Mouse (Mus musculus) limb, embryonic 10.5 days (tissue): ENCODE results near the gene Akap9. TPM values are rescaled to one million over a fixed set of nuclear protein-coding genes. Genes with fewer than 3 reads are reported as not detected.
"Not testable (repeated sequence)": the region's sequence is repeated elsewhere in the genome, so short reads cannot be mapped to it uniquely, and the experiment has no call there.

Experiments
- DNase-seq: peaks from one replicate; pipeline ENCODE4 v3.0.0-alpha.2; 2017; ENCODE audit warnings: low spot score
- H3K27ac ChIP-seq: fragments of 300-500 bp; sonication (generic); 2 replicates; pipeline ENCODE4 v1.5.1; 2016; ENCODE audit warnings: mild to moderate bottlenecking
- H3K27me3 ChIP-seq: fragments of 300-500 bp; sonication (generic); 2 replicates; pipeline ENCODE4 v1.6.1; 2016; ENCODE audit warnings: low read depth, mild to moderate bottlenecking; ENCODE audit not compliant: poor library complexity, severe bottlenecking
- H3K36me3 ChIP-seq: fragments of 300-500 bp; sonication (generic); 2 replicates; pipeline ENCODE4 v1.6.1; 2016; ENCODE audit warnings: mild to moderate bottlenecking, moderate library complexity
- H3K4me1 ChIP-seq: fragments of 300-500 bp; sonication (generic); 2 replicates; pipeline ENCODE4 v1.6.1; 2016
- H3K4me3 ChIP-seq: fragments of 300-500 bp; sonication (generic); 2 replicates; pipeline ENCODE4 v1.5.1; 2016; ENCODE audit warnings: mild to moderate bottlenecking, moderate library complexity
- H3K9me3 ChIP-seq: fragments of 300-500 bp; sonication (generic); replicated peaks from 2 replicates; pipeline ENCODE4 v1.6.1; 2016; ENCODE audit warnings: mild to moderate bottlenecking
- WGBS: fragments of 180-500 bp; shearing (Covaris S2); methylation state at CpG from one replicate; pipeline ENCODE4 v1.1.7; 2016; 5-methylcytosine and 5-hydroxymethylcytosine counted together
- polyA plus RNA-seq: library from polyadenylated mRNA; unstranded; fragments of >200 nt; fragmentation: Nextera tagmentation; extraction: Ambion mirVana; gene quantifications from 2 replicates; pipeline ENCODE4 v1.2.1, GENCODE M21; 2016

Akap9 gene
- 89.1 and 130 TPM in 2 replicates for polyA plus RNA-seq

DNA sequence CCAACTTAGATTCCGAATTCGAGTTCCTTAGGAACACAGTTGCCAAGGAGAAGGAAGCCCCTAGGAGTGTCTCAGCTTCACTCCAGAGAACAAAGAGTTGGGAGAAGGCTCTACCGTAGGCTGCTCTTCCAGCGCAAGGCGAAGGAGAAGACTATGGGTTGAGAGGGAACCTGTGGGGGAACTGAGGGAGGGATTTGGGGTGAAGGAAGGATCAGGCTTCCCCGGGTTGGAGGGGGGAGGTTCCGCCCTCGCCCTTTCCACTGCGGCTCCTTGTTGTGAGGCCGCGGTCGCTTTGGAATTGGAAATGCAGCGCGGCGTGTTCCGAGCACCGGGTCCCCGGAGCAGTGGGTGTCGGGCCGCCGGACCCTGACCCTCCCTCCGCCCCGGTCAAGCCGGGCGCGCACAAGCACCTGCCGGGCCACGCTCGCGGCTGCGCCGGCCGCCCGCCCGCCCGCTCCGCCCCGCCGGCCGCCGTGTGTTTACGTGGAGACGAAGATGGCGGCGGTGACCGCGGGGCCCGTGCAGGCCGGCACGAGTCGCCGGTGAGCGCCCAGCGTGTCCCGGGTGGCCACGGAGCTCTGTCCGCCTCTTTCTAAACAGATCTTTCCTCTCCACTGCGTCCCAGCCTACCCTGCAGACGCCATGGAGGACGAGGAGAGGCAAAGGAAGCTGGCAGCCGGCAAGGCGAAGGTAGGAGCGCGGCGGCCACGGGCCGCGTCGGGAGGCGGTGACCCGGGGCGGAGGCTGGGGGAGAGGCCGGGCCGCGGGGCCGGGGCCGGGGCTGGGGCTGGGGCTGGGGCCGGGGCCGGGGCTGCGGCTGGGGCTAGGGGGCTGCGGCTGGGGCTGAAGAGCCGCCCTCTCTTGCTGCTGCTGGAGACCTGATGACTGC, at the start of gene Akap9:
TSS of gene Akap9 (plus strand) at position 254 of the 889 bp plus-strand sequence.
- Histone ChIP-seq H3K9me3 (no peaks in the 10 kb centered on the region), H3K27me3 (no peaks in the 10 kb centered on the region), H3K4me1 (peaks cover 33% of the 10 kb centered on the region), H3K36me3 (no peaks in the 10 kb centered on the region), H3K4me3 (peak within 1 kb of the TSS; percentile 83), H3K27ac (peak within 1 kb of the TSS; percentile 98)
- DNase-seq: peak; percentile 85
- WGBS: 1% methylated on average over 66 of the region's 82 CpGs

DNA sequence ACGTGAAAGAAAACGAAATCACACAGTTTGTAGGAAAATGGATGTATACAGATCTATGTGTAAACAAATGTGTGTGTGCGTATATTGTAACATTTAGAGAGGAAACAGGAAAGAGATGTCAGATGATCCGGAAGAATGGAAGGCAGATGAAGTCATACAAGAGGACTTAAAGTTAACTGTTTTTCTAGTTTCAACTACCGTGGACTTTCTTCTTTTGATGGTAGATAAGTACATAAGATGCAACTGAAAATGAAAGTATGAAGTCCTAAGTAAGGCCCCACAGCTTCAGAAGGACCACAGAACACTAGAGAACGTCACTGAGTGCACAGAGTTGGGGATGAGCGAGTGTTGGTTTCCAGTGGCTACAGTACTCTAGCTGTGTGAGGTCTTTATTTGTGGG, 41.0 kb upstream of the Akap9 start:
- DNase-seq, H3K27me3 ChIP-seq, H3K4me1 ChIP-seq, H3K27ac ChIP-seq, H3K4me3 ChIP-seq, H3K36me3 ChIP-seq, H3K9me3 ChIP-seq: not testable (repeated sequence)
- 83% methylated on average over 7 of the region's 7 CpGs for WGBS

DNA sequence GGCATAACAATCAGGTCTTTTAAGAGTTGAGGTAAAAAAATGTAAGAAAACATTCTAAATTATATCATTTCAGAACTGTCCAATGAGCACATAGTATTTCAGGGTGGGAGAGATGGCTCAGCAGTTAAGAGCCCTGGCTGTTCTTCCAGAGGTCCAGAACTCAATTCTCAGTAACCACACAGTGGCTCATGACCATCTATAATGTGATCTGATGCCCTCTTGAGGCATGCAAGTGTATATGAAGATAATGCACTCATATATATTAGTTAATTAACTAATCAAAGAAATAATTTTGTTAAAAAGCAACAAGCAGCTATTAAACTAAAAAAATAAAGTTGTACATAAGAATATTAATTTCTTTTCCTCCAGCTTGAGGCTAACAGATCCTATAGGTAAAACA, 38.7 kb upstream of the Akap9 start:
- no peak for DNase-seq
- Histone ChIP-seq H3K4me1 (peaks cover 6% of the 10 kb centered on the region; the same call in 1 of the 2 replicates), H3K4me3 (no peak overlapping the region), H3K9me3 (no peaks in the 10 kb centered on the region), H3K27me3 (no peaks in the 10 kb centered on the region), H3K36me3 (no peaks in the 10 kb centered on the region), H3K27ac (no peak overlapping the region)

DNA sequence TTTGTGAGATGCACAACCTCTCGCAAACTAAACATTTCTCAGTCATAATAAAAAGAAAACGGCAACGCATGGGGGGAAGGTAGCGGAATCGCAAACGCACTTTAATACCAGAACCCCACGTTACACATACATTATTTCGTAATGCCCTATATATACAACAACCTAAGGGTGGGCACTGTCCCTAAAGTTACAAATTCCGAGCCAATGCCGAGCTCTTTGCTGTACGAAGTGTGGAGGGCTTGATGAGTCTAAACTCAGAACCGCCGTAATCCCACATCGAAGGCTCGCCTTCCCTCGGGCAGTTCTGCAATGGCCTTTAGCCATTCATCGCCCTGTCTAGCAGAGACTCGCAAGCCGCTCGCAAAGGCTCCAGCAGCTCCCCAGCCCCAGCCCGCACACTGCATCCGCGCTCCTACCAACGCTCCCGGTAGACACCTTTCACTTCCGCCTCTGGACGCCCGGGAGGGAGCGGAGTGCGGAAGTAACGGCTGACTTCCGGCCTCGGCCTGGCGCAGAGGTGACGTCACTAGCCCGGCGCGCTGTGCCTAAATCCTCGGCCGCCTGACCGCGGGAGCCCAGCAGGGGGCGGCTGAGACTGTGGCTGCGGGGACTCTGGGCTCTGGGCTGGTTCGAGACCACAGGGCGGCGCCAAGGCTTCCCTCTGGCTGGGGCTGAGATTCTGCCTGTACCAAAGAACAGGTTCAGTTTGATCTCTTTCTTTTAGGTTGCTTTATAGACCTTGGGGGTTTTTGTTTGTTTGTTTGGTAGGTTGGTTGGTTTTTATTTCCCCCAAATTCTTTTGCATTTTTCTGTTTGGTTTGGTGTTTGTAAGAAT, 34.2 kb upstream of the Akap9 start, which contains the start of gene Mterf1a:
TSS of gene Mterf1a (minus strand) at position 475 of the 835 bp plus-strand sequence.
- not testable (repeated sequence) for H3K9me3 ChIP-seq, H3K27ac ChIP-seq, H3K4me1 ChIP-seq, H3K36me3 ChIP-seq, DNase-seq, H3K27me3 ChIP-seq
- peak within 1 kb of the TSS; percentile 53 for H3K4me3 ChIP-seq
- WGBS: 2% methylated on average over 10 of the region's 47 CpGs

DNA sequence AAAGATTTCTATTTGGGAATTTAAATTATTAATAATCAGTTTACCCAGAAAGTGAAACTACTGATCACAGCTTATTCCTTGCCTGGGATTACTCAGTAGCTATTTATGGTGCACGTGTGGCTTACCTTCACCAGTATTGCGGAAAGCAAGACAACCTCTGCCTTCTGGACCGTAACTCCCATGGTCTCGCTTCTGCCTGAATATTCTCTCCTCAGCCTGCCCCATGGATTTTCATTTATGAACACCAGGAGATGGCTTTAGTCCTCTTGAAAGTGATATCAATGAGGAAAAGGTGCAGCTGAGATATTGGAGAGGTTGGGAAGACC, 33.6 kb upstream of the Akap9 start:
- not testable (repeated sequence) for H3K36me3 ChIP-seq, H3K27me3 ChIP-seq, H3K4me1 ChIP-seq, DNase-seq, H3K9me3 ChIP-seq, H3K4me3 ChIP-seq, H3K27ac ChIP-seq
- WGBS: 91% methylated on average over 4 of the region's 4 CpGs

DNA sequence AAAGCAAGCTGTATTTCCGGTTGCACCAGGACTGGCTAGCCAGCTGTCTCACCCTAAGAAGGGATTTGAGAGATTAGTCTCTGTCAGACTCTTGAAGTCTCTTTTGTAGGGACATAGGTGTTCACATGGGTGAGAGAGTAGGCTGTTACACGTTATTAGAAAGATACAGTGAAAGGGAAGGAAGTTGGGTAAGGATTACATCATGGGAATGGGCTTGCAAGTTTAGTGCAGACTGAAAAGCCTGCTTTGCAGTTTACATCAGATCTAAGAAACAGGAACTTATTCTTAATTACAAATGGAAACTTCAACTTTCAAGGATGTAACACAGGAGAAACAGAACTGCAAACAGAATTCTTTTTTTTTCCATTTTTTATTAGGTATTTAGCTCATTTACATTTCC, 22.4 kb upstream of the Akap9 start:
- DNase-seq: no peak
- H3K4me1 ChIP-seq: no peaks in the 10 kb centered on the region
- WGBS: 70% methylated on average over 2 of the region's 2 CpGs
- H3K36me3 ChIP-seq: no peaks in the 10 kb centered on the region
- no peaks in the 10 kb centered on the region for H3K27me3 ChIP-seq
- no peaks in the 10 kb centered on the region for H3K9me3 ChIP-seq
- no peak overlapping the region for H3K27ac ChIP-seq
- no peak overlapping the region for H3K4me3 ChIP-seq

DNA sequence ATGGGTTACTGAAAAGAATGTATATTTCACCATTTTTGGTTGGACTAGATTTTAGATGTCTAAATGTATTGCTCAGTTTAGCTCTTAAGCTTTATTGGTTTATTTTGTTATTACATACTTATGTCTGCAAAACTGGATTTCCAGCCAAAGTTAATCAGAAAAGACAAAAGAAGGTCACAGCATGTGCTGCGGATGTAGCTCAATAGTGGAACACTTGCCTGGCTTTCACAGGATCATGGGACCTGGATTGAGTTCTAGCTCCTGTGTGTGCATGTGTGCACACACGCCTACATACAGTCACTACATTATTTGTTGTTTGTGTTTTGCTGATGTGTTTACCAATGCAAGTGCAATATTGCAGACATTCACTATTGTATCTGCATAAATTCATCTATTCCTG, 5.5 kb upstream of the Akap9 start:
- 91% methylated on average over 2 of the region's 2 CpGs for WGBS
- Histone ChIP-seq H3K9me3 (no peaks in the 10 kb centered on the region), H3K4me1 (peaks cover 4% of the 10 kb centered on the region; the same call in 1 of the 2 replicates), H3K27me3 (no peaks in the 10 kb centered on the region), H3K36me3 (no peaks in the 10 kb centered on the region), H3K4me3 (no peak overlapping the region), H3K27ac (no peak overlapping the region)
- no peak for DNase-seq

DNA sequence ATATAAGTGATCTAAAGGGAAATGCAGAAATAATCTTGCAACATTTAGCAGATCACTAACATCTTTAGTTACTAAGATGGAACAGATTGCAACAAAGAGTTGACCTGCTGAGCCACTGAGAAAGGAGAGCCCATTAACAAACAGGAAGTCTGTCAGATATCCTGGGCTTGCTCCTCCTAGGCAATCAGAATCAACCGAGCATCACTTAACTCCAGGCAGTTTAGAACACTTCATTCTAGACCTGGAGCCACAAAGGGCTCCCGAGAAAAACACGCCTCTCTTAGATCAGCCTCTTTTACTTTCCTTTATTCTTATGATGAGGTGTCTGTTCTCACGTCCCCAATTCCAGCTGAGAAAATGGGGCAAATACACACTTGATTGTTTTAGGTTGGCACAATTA, 1.2 kb upstream of the Akap9 start:
- Histone ChIP-seq H3K4me1 (peaks cover 33% of the 10 kb centered on the region), H3K27ac (no peak overlapping the region), H3K4me3 (no peak overlapping the region), H3K27me3 (no peaks in the 10 kb centered on the region), H3K9me3 (no peaks in the 10 kb centered on the region), H3K36me3 (no peaks in the 10 kb centered on the region)
- no peak for DNase-seq
- WGBS: 45% methylated on average over 4 of the region's 4 CpGs

DNA sequence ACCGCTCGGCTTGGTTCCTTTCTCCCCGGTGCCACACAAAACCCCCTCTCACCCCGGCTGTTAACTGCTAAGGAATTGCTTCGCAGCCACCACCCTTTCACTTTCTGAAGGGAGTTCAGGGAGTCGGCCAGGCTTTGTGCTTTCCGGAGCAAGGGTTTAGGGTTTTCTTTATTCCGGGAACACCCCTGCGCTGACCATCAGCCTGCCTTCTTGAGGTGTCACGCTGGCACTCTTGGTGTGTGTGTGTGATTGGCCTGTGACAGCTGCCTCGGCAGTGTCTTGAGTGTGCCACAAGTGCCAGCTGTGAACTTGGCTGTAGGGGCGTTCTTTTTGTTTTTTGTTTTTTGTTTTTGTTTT, 814 bp downstream of the Akap9 start:
- peak overlapping the region; percentile 83 for H3K4me3 ChIP-seq
- H3K27me3 ChIP-seq: no peaks in the 10 kb centered on the region
- peak overlapping the region; percentile 98 for H3K27ac ChIP-seq
- no peaks in the 10 kb centered on the region for H3K9me3 ChIP-seq
- WGBS: 1% methylated on average over 12 of the region's 12 CpGs
- peaks cover 33% of the 10 kb centered on the region for H3K4me1 ChIP-seq
- H3K36me3 ChIP-seq: peaks cover 4% of the 10 kb centered on the region; the same call in 1 of the 2 replicates
- DNase-seq: no peak

DNA sequence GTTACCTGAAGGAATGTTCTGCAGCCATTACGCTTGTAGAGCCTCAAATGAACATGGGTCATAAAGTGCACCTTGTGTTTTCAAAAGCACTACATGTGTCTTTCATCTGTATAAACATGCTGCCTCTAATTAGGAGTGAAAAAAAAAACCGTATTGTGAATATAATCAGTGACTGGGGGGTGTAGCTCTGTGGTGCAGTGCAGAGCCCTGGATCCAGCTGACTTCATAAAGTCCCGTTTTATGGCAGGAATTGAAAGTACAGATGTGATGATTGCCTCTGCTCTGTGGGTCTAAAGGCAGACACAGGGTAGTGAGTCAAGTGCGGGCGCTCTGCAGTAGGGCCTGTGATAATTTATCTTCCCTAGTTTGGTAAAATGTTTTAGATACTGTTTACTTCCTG, 2.9 kb downstream of the Akap9 start:
- H3K36me3 ChIP-seq: peaks cover 8% of the 10 kb centered on the region; the same call in 1 of the 2 replicates
- DNase-seq: no peak
- no peaks in the 10 kb centered on the region for H3K9me3 ChIP-seq
- 69% methylated on average over 5 of the region's 5 CpGs for WGBS
- no peak overlapping the region for H3K27ac ChIP-seq
- H3K27me3 ChIP-seq: no peaks in the 10 kb centered on the region
- H3K4me1 ChIP-seq: peaks cover 33% of the 10 kb centered on the region
- H3K4me3 ChIP-seq: no peak overlapping the region

DNA sequence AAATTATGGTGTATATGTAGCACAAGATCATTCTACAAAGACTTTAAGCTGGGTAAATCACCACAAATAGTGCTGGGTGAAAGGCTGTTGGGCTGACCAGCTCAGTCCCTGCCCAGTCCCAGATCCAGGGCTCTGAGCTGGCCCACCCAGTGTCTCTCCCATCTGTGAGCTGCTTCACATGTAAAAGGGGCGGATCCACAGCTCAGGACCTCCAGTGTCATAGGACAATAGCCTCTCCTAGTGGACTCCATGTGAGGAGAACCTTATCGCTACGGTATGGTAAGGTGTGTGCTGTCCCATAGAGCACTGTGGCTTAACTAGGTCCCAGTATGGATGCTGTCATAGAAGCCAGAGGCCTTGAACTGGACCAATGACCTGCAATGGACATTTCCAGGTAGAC, 3.8 kb downstream of the Akap9 start:
- H3K4me3 ChIP-seq: no peak overlapping the region
- H3K4me1 ChIP-seq: peaks cover 33% of the 10 kb centered on the region
- no peaks in the 10 kb centered on the region for H3K27me3 ChIP-seq
- H3K27ac ChIP-seq: no peak overlapping the region
- 91% methylated on average over 3 of the region's 3 CpGs for WGBS
- H3K36me3 ChIP-seq: peaks cover 8% of the 10 kb centered on the region; the same call in 1 of the 2 replicates
- DNase-seq: no peak
- H3K9me3 ChIP-seq: no peaks in the 10 kb centered on the region

DNA sequence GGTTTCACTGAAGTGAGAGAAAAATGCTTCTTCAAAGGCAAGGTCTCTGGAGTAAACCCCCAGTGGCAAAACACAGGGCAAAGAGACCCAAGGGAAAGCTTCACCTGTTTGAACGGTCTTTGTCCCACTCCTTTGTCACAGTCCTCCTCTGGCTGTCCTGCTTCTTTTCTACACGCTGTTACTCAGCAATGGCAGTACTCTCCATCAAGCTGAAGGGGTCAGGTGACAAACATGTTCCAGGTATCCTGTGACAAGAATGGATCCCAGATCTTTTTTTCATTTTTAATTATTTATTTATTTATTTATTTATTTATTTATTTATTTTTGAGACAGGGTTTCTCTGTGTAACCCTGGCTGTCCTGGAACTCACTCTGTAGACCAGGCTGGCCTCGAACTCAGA, 5.7 kb downstream of the Akap9 start:
- WGBS: 89% methylated on average over 3 of the region's 3 CpGs
- no peak for DNase-seq
- no peak overlapping the region for H3K27ac ChIP-seq
- H3K36me3 ChIP-seq: peaks cover 8% of the 10 kb centered on the region; the same call in 1 of the 2 replicates
- no peak overlapping the region for H3K4me3 ChIP-seq
- H3K9me3 ChIP-seq: no peaks in the 10 kb centered on the region
- H3K27me3 ChIP-seq: no peaks in the 10 kb centered on the region
- peaks cover 25% of the 10 kb centered on the region for H3K4me1 ChIP-seq

DNA sequence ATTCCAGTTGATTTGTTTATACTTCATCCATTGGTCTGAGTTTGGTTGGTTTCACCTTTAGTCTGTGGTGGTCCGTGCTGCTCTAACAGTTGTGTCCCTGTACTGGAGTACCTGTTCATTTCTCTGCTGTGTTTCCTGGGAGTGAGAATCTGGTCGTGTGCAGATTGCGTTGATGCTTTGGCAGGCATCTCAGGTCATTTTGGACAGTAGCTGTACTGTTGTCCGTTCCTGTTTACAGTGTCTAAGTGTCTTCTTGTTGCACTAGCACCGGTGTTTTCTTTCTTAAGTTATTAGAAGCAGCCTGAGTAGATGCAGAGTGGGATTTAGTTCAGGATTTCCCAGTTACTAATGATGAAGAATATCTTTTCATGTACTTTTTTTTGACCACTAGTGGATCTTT, 7.4 kb downstream of the Akap9 start:
- WGBS: 91% methylated on average over 5 of the region's 5 CpGs
- Histone ChIP-seq H3K4me3 (no peak overlapping the region), H3K9me3 (no peaks in the 10 kb centered on the region), H3K27me3 (no peaks in the 10 kb centered on the region), H3K4me1 (peaks cover 9% of the 10 kb centered on the region), H3K27ac (no peak overlapping the region), H3K36me3 (peaks cover 13% of the 10 kb centered on the region; the same call in 1 of the 2 replicates)
- no peak for DNase-seq
